Mouse (Mus musculus) left cerebral cortex, adult 2 months (tissue): ENCODE measurements around the gene Ltk. TPM values are rescaled to one million over a fixed set of nuclear protein-coding genes. Genes with fewer than 3 reads are reported as not detected.

Experiments used
- DNase-seq, 2 experiments: peaks; one replicate each; pipeline ENCODE4 v3.0.0; 2021 to 2022; ENCODE audit warnings: low spot score in 2 of 2, mixed read lengths in 1 of 2; ENCODE audit errors: extremely low spot score in 1 of 2
- H3K27ac ChIP-seq: fragments of 200-600 bp; 2 replicates; pipeline ENCODE4 v1.8.1; 2022
- H3K4me3 ChIP-seq: fragments of 200-600 bp; 2 replicates; pipeline ENCODE4 v1.8.1; 2022
- CTCF ChIP-seq: fragments of 200-600 bp; IDR thresholded peaks from 2 replicates; pipeline ENCODE4 v1.8.1; 2022; ENCODE audit warnings: antibody characterized with exemption, mild to moderate bottlenecking, moderate library complexity
- intact Hi-C: fragments of 180-260 bp; cut with DNase I; formaldehyde crosslinking; loops from one replicate; pipeline ENCODE4 v1.15.1; 2025
- total RNA-seq, 2 experiments: library from RNA; stranded (reverse); gene quantifications; 2 replicates each; pipeline ENCODE4 v1.2.3; 2021

The Ltk gene
- total RNA-seq, 2 experiments from 2014 or later = 22.5 to 25.0 TPM

DNA sequence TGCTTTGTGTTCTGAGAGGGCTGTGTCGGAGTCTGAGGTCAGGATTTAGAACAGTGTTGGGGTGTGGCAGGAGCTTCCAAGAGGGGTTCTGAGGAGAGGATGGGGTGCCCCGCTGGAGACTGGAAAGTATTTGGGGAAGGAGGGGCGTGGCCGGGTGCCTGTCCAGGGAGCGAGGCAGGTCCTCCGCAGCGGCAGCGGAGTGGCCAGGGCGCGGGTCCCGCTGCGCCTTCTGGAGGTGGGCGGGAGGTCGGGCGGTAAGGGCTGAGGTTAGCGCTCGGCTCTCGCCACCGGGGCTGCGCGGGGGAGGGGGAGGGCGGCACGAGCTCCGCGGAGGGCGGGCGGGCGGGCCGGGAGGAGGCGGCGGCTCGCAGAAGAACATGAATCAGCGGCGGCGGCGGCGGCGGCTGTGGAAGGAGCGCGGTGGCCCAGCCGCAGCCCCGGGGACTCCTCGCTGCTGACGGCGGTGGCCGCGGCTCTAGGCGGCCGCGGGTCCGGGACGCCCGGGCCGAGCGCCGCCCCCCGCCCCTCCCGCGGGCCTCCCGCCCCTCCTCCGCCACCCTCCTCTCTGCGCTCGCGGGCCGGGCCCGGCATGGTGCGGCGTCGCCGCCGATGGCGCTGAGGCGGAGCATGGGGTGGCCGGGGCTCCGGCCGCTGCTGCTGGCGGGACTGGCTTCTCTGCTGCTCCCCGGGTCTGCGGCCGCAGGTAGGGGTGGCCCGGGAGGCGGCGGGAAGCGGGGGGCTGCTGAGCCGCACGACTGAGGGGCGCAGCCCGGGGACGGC, 39.1 kb upstream of the Ltk start:
- H3K4me3 ChIP-seq = peak overlapping the region; percentile 82
- peak in 1 of 2 experiments; percentile 47 for DNase-seq
- TF ChIP-seq CTCF = no peak
- intact Hi-C loops = no loop called here
- H3K27ac ChIP-seq = peak overlapping the region; percentile 93

DNA sequence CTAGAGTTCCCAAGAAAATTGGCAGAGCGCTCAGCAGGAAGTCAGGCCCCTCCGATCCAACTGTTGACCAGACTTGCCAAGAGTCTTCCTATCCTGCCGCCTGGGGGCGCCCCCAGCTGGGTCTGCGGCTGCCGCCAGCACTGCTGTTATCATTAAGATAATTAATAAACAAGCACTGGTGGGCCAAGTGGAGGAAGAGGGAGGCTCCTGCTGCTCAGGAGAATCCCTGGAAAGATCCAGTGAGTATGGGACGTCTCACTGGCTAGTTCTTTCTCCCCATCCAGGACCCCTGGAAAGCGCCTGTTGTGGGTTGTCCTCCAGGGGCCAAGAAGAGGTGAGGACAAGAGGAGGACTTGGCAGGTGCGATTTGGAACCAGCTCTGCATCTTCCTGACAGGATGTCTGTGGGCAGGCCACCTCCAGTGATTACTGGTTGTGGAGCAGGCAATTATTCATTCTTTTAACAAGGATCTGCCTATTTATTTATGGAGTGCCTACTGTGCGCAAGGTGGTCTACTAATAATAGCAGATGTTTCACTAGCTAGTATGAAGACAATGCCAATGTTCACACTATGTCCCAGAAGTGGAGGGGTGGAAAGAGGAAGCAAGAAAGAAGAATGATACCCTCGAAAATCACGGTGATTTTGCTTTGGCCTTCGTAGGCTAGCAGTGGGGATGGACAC, 38.2 kb upstream of the Ltk start:
- H3K4me3 ChIP-seq = no peak overlapping the region
- TF ChIP-seq CTCF = peak; percentile 65
- DNase-seq = no peak
- H3K27ac ChIP-seq = peak overlapping the region; percentile 93; the same call in 1 of the 2 replicates
- intact Hi-C loops = no loop called here

DNA sequence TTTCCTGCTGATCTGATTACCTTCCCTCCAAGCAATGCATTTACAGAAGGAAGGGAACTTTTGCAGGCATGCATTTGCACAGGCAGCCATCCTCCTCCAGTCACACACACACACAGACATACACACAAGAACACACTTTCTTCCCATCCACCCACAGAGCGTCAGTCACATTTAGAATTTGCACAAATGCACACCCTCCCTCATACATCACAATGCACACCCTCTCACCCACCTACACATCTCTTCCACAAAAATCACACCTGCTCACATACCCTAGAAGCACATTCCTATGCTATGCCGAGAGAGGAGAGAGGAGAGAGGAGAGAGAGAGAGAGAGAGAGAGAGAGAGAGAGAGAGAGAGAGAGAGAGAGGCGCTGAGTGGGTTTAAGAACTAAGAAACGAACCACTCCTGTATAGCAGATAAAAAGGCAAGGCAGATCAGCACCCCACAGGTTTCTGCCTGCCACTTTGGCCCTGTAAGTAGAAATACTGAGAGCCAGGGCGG, 37.1 kb upstream of the Ltk start, which contains the start of gene Tyro3:
Gene Tyro3, plus strand, starts transcription at position 455 of the 505 bp plus-strand sequence.
- Histone ChIP-seq H3K27ac (peak within 1 kb of the TSS; percentile 93), H3K4me3 (no peak within 1 kb of the TSS)
- intact Hi-C loops = no loop called here
- no peak for TF ChIP-seq CTCF
- DNase-seq = peak in 1 of 2 experiments; percentile 46

DNA sequence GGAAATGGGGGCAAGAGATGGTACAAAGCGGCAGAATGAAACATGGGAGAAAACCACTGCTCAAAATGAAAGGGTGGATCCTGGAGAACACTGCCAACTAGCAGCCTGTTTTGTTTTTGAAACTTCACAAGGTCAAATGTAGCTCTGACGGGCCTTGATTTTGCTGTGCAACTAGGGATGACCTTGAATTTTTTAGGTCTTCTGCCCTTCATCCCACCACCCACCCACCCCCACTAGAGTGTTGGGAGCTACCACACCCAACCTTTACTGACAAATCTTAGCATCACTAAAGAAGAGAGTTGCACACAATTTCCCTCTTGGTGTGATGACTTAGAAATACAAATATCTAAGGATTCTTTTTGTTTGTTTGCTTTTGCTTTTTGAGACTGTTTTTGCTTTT, 29.8 kb upstream of the Ltk start:
- H3K4me3 ChIP-seq = no peak overlapping the region
- H3K27ac ChIP-seq = no peak overlapping the region
- no peak for DNase-seq
- no peak for TF ChIP-seq CTCF
- intact Hi-C loops = no loop called here

DNA sequence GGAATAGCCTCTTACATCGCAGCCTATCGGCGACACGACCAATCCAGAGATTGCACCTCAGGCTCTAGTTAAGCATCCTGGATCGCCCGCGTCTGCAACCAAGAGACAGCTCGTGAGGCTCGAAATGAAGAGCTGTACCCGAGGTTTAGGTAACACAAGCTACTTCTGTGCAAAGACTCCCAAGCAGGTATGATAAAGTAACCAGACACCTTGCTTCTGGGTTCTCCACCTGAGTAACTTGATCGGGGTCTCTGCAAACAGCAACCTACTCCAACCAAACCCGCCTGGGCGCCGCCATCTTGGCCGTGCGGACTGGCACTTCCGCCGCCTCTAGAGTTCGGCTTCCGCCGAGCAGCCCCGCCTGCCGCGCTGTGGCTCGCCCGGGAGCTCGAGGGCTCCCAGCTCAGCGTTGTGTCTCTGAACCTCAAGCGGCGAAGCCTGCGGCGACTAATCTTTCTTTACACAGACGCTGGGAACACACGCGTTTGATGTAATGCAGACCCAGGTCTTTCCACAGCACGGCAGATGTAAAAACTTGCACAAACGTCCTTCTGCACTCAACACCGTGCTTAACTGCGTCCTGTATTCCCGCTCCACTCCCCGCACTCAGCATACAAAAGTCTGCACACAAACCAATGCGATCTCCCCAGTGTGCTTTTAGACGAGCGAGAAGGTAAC, 27.1 kb upstream of the Ltk start, which contains the start of gene Rpap1:
Gene Rpap1, minus strand, starts transcription at position 332 of the 678 bp plus-strand sequence.
- peak; percentile 85 to 86 for DNase-seq
- Histone ChIP-seq H3K4me3 (peak within 1 kb of the TSS; percentile 68), H3K27ac (peak within 1 kb of the TSS; percentile 93)
- intact Hi-C loops = no loop called here
- TF ChIP-seq CTCF = no peak; the same call in none of the 2 replicates

DNA sequence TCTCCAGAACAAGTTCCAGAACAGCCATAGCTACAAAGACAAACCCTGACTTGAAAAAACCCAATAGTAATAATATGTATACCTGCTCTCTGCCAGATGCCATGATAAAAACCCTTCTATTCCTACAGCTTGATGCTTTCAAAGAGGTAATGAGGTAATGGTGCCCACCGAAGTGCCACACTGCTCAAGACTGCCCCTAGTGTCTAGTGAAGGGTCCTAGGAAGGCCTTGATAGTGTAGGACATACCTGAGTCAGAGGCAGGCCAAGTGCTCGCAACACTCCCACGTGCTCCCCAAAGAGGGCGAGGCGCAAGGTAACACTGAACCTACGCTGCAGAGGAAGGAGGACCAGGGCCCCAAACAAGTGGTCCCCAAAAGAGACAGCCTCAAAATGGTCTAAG, 7.0 kb upstream of the Ltk start:
- no peak overlapping the region for H3K4me3 ChIP-seq
- H3K27ac ChIP-seq = no peak overlapping the region
- DNase-seq = no peak
- TF ChIP-seq CTCF = peak; percentile 36
- intact Hi-C loops = no loop called here

DNA sequence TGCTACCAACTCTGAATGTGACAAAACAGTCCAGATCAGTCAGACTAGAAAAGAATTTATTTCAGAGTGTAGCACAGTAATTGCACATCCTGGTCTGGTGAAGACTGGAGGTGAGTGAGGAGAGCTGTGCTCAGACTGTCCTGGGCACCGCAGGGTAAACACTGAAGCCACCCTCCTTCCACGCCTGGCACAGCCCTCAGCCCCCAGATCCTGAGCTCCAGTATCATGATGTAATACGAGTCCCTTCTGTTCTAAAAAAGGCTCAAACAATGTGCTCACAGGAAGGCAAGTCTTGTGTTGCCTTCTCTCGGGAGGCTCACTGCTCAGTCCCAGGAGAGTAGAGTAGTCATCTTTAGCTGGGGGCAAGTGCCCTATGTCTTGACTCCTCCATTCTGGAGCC, 3.7 kb upstream of the Ltk start:
- no peak for DNase-seq
- Histone ChIP-seq H3K4me3 (no peak overlapping the region), H3K27ac (no peak overlapping the region)
- TF ChIP-seq CTCF = no peak
- intact Hi-C loops = no loop called here

DNA sequence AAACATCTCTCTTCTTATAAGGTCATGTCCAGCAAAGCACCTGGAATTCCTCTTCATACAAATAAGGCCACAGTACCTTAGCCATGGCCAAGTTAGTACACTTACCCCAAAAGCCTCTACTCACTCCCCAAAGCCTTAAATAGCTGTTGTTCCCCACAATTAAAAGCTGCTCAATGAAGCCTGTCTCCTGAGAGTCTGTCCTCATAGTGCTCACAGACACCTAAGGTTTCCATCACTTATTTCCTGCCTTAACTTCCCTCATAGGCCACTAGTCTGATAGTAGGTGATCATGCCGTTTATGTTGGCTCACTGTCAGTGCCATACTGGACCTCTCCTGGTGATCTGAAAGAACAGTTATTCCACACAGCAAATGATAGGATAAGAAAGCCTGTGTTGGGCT, 2.0 kb upstream of the Ltk start:
- no peak overlapping the region for H3K27ac ChIP-seq
- no peak for DNase-seq
- no peak for TF ChIP-seq CTCF
- intact Hi-C loops = no loop called here
- no peak overlapping the region for H3K4me3 ChIP-seq

DNA sequence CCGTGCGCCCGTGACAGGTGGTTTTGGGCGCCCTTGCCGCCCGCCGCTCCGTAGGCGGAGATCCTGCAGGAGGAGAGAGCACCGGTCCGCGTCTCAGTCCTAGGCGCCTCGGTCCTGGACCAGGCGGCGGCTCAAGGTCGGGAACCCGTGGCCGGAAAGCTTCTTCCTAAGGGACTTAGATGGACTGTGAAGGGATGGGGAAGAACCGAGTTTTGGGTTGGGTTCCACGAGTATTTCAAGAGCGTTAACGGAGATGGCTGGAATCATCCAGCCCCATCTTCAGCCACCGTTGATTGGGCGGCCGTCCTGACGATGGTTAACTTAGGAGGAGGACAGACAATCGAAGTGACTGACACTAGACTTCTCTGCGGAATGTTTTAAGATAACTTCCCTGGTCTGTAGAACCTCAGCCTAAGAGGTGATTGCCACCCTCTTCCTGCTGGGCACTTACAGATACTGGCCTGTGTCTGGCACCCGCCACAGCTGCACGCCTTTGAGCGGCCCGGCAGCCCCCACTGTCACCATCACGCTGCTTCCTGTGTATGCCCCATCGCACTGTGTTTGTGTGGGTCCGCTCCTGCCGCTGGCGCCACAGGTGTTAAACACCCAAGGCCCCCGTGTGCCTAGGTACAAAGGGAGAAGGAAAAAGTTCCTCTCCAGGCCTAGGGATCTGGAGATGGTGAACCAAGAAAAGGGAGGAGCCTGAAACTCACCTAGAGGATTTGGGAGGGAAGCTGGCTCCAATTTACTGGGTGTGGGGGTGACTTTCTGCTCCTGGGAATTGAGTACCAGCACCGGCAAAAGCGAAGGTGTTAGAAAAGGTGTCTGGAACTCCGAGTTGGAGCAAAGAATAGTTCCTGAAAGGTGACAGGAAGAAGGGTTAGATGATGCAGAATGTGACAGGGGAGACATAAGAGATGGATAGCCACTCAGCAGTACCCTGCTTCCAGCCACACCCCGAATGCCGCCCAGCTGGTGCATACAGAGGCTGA, 1.1 kb downstream of the Ltk start:
- no peak for TF ChIP-seq CTCF
- intact Hi-C loops = no loop called here
- Histone ChIP-seq H3K27ac (peak overlapping the region; percentile 83), H3K4me3 (peak overlapping the region; percentile 87)
- no peak for DNase-seq

DNA sequence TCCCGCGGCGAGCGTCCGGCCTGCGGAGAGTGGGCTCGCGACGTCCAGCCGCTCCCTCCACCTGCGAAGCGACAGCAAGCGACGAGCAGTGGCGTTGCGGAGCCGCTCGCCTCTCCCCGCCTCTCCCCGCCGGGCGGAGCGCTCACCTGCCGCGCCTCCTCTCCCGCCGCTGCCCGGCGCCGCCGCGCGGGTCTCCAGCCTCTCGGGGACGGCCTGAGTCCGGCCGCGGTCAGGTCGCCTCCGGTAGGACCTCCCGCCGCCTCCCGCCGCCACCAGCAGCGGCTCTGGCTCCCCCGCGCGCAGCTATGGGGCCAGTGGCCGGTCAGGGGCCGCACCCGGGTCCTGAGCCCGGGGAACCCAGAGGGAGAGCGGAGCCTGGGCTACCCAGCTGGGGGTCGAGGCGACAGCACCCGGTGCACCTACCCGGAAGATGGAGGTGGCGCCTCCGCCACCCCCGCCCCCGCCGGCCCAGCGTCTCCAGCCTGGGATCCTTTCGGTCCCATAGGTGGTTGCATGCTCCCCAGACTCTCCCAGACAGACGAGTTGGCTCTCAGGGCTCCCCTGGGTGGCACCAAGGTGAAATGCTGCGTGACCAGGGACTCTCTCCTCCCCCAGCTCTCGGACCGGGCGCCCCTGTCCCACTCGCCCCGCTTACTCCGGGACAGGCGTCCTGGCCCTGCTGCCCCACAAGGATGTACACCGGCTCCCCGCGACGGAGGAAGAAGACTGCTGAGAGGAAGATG, 2.0 kb downstream of the Ltk start:
- intact Hi-C loops = no loop called here
- H3K4me3 ChIP-seq = peak overlapping the region; percentile 87
- DNase-seq = peak; percentile 26 to 49
- peak overlapping the region; percentile 83 for H3K27ac ChIP-seq
- TF ChIP-seq CTCF = no peak
